Mouse (Mus musculus) thymus, postnatal 4 days (tissue): ENCODE data around the gene Mmp9.

ENCODE experiments used
- DNase-seq: peaks from one replicate; pipeline ENCODE4 v3.0.0; 2021

Gene Mmp9

DNA sequence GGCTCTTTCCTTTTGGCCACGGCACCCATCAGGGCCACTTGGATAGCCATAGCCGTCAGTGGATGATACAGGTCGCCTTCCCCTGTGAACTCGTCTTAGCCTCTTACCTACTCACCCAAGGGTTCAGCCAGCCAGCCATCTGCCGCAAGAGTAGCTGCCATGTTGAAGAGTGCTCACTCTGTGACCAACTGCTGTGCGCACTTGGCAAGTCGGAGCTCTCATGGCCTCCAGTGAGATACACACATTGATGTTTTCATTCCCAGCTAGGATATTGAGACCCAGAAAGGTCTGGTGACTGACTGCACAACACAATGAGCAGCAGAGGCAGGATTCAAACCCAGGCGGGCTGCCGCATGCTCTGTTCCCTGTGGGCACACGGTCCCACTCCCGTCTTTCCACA lies 53.6 kb downstream of the Mmp9 start:
- no peak for DNase-seq

GRCm38 (mm10) chr2:164994659-164995428 lies 54.3 kb downstream of the Mmp9 start:
- no peak for DNase-seq

GRCm38 (mm10) chr2:164995976-164996375 lies 55.4 kb downstream of the Mmp9 start:
- DNase-seq, result no peak

DNA sequence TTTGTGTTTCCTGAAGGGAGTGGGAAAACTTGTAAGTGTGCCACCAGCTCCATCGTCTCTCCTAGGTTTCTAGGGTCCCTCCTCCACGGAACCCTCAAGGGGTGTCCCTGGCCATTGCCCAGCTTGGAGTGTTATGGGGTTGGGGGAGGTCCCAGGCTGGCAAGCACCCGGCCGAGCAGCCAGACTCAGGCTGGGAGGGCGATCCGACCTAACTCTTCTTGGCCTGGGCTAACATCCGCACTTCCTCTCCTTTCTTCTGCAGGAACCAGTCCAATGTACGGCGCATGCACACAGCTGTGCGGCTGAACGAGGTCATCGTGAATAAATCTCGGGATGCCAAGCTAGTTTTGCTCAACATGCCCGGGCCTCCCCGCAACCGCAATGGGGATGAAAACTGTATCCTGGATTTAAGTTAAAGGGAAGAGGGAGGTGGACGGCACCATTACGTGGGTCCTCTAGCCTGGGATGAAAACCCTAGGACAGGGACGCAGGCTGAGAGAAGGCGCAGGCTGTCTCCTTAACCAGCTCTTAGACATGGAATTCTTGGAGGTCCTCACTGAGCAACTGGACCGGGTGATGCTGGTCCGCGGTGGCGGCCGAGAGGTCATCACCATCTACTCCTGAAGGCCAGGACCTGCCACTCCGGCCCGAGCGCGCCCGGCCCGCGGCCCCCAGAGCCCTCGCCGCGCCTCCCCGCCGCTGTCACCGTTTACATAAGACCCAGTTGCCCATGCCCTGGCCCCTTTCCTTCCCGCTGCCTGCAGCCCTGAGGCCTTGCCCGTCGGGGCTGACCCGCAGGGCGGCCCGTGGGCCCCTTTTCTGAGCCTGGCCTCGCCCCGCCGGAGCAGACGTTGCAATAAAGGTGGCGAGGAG lies 56.5 kb downstream of the Mmp9 start:
- DNase-seq, result no peak

DNA sequence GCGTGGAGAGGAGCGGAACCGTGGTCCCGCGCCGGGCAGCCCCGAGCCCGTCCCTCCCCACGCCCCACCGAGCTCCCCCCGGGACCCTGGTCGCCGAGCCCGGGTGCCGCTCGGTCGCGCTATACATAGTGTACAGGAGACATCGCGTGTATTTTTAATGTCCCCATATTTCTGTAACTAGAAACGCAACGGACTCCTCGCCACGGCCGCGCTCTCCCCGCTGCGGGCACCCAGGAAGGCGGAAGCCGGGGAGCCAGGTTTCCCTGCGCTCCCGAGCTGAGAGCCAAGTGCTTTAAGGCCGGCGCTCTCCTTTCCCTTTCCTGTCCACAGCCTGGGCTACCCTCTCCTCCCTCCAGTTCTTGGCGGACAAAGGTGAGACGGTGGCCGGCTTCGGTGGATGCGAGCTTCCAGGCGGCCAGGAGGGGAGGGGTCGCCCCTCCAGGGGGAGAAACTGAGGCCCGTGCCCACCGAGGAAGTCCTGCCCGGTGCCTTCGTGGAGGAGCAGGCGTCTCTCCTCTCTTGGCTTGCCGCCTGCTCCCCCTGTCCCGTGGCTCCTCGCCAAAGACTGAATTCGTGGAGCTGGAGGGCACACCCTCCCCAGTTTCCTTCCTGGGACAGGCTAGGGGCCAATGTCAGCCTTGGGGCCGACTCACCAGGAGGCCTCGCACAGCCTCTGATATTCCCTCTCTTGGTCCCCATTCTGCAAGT lies 57.3 kb downstream of the Mmp9 start:
- DNase-seq, result no peak

DNA sequence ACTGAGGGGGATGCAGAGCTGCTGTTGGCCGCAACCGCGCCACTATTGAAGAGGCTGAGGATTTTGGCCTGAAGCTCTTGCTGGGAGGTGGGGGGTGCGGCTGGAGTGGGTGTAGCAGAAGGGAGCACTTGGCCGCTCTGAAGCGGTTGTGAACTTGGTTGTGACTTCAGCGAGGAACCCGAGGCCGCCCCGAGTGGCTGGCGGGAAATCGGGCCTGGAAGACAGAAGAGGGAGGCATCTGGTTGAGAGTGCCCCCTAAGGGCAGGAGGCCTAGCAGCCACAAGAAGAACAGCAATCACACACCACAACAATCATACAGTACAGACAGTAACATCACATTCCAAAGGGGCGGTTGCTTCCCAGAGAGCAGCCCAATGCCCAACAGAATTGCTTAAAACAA lies 61.4 kb downstream of the Mmp9 start:
- no peak for DNase-seq

DNA sequence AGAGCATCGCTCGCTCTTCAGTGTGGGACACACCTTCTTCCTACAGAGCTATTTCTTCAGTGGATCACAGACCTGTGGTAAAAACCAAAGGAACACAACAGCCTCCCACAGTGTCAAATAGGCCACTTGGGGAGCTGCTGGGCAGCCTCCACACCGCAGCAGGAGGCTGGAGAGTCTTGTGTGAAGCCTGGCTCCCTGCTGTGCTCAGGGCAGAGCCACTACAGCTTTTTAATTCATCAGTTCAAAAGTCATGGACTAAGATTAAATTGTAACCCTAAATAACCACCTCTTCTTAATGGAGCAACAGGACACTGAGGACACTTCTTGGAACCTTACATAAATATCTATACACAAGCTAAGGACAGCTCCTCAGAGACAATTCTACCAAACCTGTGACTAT lies 62.5 kb downstream of the Mmp9 start:
- DNase-seq, result no peak

- DNase-seq, result no peak
These were observed 63.7 kb downstream of the Mmp9 start for GRCm38 (mm10) chr2:165004237-165004636.
